Mouse (Mus musculus): ENCODE measurements at regions not wholly inside any gene's neighbourhood (a gene's known extent, or its start where the extent isn't known, plus 50 kb on each side); places are given as distances from the start of the nearest gene placed in this dataset.
A peak's percentile ranks its signal among the peaks of the same experiment; 100 is the strongest.

DNA sequence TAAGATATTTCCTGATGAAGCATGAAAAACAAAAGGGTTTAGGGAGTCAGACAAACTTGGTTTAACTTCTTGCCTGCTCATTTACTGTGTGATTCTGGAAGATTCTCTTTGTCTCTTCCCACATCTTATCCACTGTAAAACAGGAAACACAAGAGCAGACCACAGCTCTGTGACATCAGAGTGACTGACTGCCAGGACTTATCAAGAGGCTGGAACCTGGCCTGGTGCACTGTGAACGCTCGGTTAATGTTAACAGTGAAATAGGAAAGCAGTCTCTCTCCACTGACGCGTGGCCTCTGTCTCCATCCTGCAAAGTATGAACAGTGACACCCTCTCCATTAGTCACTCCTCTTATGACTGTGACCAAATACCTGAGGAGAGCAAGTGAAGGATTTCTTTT is 73.1 kb upstream of the Noct start:
- no peak for DNase-seq

DNA sequence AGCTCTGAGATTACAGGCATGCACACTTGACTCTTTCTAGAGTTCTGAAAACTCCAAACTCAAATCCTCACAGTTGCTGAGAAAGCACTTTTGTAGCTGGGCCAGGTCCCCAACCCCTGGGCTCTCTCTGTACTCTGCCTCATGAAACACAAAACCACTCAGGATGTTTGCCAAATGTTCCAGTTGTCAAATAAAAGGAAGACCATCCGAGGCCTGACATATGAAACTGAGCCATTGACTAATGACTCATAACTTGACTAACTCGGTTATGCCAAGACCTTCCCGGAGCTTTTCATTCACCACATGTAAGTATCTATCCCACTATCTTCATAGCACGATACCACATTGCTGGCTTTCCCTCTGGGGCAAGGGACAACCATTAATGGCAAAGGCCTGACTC is 68.6 kb upstream of the Noct start:
- no peak for DNase-seq

DNA sequence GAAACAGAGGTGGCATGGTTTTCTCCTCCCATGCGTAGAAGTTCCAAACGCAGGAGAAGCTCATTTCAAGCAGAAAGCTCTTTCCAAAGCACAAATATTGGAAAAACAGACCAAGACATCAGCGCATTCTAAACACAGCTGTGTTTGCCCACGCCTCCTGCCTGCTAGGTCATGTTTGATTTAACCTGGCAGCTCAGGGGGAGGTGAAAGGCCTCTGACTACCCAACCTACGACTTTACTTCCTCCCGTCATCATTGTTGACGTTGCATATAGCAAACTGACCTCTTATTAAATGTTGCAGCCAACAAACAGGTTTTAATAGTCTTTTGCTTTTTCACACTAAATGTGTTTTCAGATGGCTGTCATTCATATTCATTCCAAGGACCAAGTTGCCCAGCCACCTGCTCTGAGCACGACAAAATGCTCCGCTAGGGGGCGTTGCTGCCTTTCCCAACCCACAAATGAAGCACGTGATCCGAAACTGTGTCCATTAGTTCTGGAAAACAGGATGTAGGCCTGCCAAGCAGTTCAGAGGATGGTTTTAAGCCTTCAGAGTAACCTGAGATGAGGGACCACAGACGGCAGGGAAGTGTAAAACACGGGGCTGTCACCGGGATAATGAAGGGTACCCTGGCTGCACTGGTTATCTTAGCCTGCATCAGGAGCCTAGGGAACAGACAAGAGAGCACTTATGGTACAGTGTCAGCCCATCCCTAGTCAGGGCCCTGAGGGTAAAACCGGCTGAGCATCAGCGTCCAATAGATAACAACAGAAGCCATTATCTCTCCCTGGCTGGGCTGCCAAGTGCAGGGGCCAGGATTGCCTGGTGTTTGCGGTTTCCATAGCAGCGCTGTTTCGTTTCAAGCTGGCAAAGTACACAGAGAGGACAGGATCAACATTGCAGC is 67.6 kb upstream of the Noct start:
- DNase-seq = peak; percentile 43 to 74

DNA sequence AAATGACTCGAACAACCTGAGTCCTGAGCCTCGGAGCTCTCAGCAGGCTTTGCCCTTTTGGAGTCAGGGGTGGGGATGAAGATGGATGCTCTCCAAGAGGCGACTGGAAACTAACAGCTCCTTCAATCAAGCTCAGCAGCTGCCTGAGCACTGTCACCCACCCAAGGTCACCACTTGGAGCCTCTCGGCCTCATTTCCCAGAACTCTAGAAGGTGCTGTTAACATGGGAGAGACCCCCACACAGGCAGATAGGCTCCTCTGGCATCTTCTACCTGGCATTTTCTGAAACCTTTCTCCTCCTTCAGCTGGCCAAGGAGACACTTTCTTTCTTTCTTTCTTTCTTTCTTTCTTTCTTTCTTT is 67.0 kb upstream of the Noct start:
- DNase-seq = no peak

DNA sequence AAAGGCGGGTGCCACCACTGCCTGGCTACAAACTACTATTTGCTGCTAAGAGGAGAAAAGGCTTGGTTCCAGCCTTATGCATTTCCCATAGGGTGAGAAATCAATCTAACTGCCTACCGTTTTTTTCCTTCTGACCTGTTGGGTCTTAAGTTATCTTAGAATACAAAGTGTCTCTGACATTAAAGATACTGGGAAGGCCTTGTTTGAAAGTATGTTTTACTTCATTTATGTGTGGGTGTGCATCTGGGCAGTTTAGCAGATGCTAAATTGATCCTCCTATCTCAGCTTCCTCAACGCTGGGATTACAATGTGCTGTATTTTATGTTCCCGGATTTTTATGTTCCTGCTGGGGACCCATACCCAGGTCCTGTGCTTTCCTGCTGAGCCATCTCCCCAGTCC is 65.8 kb upstream of the Noct start:
- DNase-seq = no peak

DNA sequence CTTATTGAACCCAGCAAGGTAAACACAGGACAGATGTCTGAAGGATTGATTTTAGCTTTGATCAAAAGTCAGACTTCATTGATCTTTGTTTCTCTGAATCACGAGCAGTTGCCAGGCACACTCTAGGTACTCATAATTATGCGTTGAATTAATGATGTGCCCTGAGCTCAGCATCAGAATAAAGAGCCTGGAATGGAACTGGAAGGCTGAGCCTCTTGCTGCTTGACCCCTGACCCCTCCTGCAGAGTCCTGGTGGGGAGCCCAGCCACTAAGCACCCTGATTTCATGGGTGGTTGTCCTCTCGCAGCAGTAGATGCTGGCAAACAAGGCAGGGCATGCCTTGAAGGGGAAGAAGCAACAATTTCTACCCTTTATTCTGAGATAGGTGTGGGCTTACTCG is 64.9 kb upstream of the Noct start:
- no peak for DNase-seq

DNA sequence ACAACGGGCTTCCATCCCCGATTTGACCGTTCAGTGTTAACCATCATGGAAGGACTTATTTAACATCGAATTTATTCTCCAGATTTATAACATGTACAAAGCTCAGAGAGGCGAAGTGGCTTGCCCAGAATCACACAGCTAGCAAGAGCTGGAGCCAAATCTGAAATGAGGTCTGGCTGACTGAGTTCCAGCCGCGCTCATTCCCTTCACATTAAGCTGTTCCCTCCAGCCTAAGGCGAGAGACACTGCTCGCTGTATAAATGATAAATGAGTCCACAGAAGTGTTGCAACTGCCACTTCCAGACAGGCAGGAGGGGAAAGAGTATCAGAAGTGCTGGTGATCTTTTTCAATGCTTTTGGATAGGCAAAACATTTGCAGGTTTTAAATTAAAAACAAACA is 64.4 kb upstream of the Noct start:
- DNase-seq = no peak

DNA sequence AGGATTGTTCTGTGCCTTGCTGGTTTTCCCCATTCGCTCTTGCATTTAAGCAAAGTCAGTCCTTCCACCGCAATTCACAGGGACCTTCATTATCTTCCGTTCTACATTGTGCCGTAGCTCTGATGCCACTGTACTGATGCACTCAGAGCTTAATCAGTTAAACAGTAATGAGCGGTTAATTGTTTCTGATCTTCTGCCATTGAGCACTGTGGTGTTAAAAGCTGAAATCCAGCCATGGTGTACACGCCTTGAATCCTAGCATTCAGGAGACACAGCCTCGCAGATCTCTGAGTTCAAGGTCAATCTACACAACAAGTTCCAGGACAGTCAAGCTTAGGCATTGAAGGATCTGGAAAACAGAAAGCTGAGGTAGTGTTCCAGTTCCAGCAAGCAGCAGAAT is 63.6 kb upstream of the Noct start:
- no peak for DNase-seq

DNA sequence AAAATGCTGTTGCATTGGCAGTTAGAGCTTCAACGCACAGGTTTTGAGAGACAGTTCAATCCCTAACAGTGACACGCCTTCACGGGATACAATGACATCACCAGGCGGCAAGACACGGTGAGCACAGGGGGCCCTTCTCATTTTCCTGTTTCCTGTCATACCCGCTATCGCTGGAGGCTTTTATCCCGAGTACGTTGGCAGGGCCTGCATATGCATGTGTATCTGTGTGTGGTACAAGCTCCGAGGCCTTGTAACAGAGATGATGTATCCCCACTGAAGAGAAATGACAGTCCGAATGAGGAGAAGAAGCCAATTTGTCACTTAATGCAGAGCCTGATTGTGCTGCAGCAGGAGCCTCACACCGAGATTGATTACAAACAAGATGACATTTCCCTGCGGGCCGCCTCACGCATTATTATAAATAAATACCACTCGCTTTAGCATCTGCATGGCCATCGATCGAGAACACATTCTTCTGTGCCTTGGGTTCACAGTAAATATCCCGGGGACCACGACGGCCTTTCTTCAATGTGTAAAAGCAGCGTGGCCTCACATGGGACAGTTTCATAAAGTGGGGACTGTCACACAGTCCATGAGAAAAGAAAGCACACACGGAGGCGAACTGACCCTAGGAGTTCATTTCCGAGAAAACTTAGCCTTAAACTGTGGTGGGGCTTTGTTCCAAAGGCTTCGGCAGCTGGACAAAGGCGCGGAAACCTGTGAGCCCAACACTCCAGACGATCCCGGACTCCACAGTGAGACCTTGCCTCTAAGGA is 54.9 kb upstream of the Noct start:
- no peak for DNase-seq

DNA sequence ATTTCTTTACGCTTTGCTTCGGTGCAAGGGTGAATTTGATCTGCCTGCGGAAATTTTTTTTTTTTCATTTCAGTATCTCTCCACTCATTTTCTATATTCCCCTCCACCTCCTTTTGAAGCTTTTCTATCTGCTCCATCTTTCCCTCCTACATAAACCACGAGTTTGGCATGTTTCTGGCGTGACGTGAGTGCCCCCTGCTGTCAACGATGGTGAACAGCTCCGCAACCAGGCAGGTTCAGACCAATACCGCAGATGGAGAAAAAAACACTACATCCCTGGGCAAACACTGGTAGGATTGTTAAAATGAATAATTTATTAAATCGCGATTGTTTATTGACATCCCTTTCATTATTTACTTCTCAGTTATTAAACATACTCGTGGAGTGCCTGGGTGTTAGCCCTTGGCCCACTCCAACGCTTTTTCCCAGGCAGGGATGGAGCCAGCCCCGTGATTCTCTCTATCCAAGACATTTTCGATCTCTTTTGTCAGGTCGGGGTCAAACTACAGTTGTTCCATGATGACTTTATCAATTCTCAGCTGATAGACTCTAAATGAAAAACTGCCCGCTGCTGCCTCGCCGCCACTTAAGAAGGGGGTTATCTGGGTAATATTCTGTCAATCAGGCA is 53.9 kb upstream of the Noct start:
- peak; percentile 62 to 83 for DNase-seq

All from kidney, adult 8-10 months (tissue).